Mouse (Mus musculus) liver, embryonic 12.5 days (tissue): ENCODE measurements around the gene Serp2. TPM values are rescaled to one million over a fixed set of nuclear protein-coding genes. Genes with fewer than 3 reads are reported as not detected.

Experiments
- ATAC-seq: fragments of 200-750 bp; cut with Nextera tagmentation; 2 replicates; pipeline ENCODE4 v1.8.0; 2017; ENCODE audit warnings: moderate number of reproducible peaks, mild to moderate bottlenecking, moderate library complexity
- H3K27ac ChIP-seq: fragments of 300-500 bp; sonication (generic); 2 replicates; pipeline ENCODE4 v1.5.1; 2016; ENCODE audit warnings: mild to moderate bottlenecking
- H3K27me3 ChIP-seq: fragments of 300-500 bp; sonication (generic); replicated peaks from 2 replicates; pipeline ENCODE4 v1.6.1; 2016; ENCODE audit warnings: mild to moderate bottlenecking, moderate library complexity
- H3K36me3 ChIP-seq: fragments of 300-500 bp; sonication (generic); 2 replicates; pipeline ENCODE4 v1.6.1; 2016; ENCODE audit warnings: mild to moderate bottlenecking, moderate library complexity
- H3K4me1 ChIP-seq: fragments of 300-500 bp; sonication (generic); 2 replicates; pipeline ENCODE4 v1.6.1; 2016
- H3K4me2 ChIP-seq: fragments of 300-500 bp; sonication (generic); 2 replicates; pipeline ENCODE4 v1.6.1; 2016; ENCODE audit warnings: mild to moderate bottlenecking, moderate library complexity
- H3K4me3 ChIP-seq: fragments of 300-500 bp; sonication (generic); 2 replicates; pipeline ENCODE4 v1.5.1; 2016; ENCODE audit warnings: mild to moderate bottlenecking, moderate library complexity
- H3K9ac ChIP-seq: fragments of 300-500 bp; sonication (generic); 2 replicates; pipeline ENCODE4 v1.6.1; 2016; ENCODE audit warnings: mild to moderate bottlenecking, moderate library complexity
- H3K9me3 ChIP-seq: fragments of 300-500 bp; sonication (generic); replicated peaks from 2 replicates; pipeline ENCODE4 v1.6.1; 2016; ENCODE audit warnings: mild to moderate bottlenecking, moderate library complexity
- WGBS: fragments of 180-500 bp; shearing (Covaris S2); methylation state at CpG from one replicate; pipeline ENCODE4 v1.1.7; 2016; ENCODE audit not compliant: insufficient replicate concordance; 5-methylcytosine and 5-hydroxymethylcytosine counted together
- polyA plus RNA-seq: library from polyadenylated mRNA; unstranded; fragments of >200 nt; fragmentation: Nextera tagmentation; extraction: Ambion mirVana; gene quantifications from 2 replicates; pipeline ENCODE4 v1.2.1, GENCODE M21; 2016

Serp2 gene
- polyA plus RNA-seq, 1 experiment from 2014 or later: 2.2 TPM

GRCm38 (mm10) chr14:76592721-76593120, 36.0 kb upstream of the Serp2 start:
- Histone ChIP-seq H3K9ac (no peak overlapping the region), H3K4me3 (no peak overlapping the region), H3K4me2 (no peak overlapping the region), H3K36me3 (no peaks in the 10 kb centered on the region), H3K27ac (no peak overlapping the region), H3K4me1 (peaks cover 31% of the 10 kb centered on the region), H3K9me3 (no peaks in the 10 kb centered on the region), H3K27me3 (no peaks in the 10 kb centered on the region)
- WGBS: 83% methylated on average over 12 of the region's 12 CpGs
- no peak for ATAC-seq

- Histone ChIP-seq H3K4me1 (peaks cover 26% of the 10 kb centered on the region), H3K9me3 (no peaks in the 10 kb centered on the region), H3K27ac (no peak overlapping the region), H3K4me3 (no peak overlapping the region), H3K36me3 (no peaks in the 10 kb centered on the region), H3K27me3 (no peaks in the 10 kb centered on the region), H3K9ac (no peak overlapping the region), H3K4me2 (no peak overlapping the region)
- 43% methylated on average over 6 of the region's 6 CpGs for whole genome bisulfite sequencing
- ATAC-seq: peak; percentile 40; the same call in 1 of the 2 replicates
These were observed 35.4 kb upstream of the Serp2 start for GRCm38 (mm10) chr14:76592090-76592489.

GRCm38 (mm10) chr14:76590134-76590533, 33.4 kb upstream of the Serp2 start:
- Histone ChIP-seq H3K36me3 (no peaks in the 10 kb centered on the region), H3K4me1 (peaks cover 32% of the 10 kb centered on the region), H3K27me3 (no peaks in the 10 kb centered on the region), H3K9me3 (no peaks in the 10 kb centered on the region), H3K9ac (no peak overlapping the region), H3K4me2 (no peak overlapping the region), H3K4me3 (no peak overlapping the region), H3K27ac (no peak overlapping the region)
- WGBS: 79% methylated on average over 7 of the region's 7 CpGs
- ATAC-seq: no peak

- no peaks in the 10 kb centered on the region for H3K27me3 ChIP-seq
- no peak overlapping the region for H3K4me3 ChIP-seq
- WGBS: 75% methylated on average over 1 of the region's 1 CpGs
- ATAC-seq: no peak
- no peak overlapping the region for H3K4me2 ChIP-seq
- peaks cover 29% of the 10 kb centered on the region for H3K4me1 ChIP-seq
- no peaks in the 10 kb centered on the region for H3K36me3 ChIP-seq
- H3K9ac ChIP-seq: no peak overlapping the region
- H3K9me3 ChIP-seq: no peaks in the 10 kb centered on the region
- H3K27ac ChIP-seq: no peak overlapping the region
These were observed 33.0 kb upstream of the Serp2 start for GRCm38 (mm10) chr14:76589671-76590070.

- peak; percentile 48 for ATAC-seq
- Histone ChIP-seq H3K4me2 (peak overlapping the region; percentile 27; the same call in 1 of the 2 replicates), H3K27me3 (no peaks in the 10 kb centered on the region), H3K36me3 (no peaks in the 10 kb centered on the region), H3K4me1 (peaks cover 10% of the 10 kb centered on the region), H3K9me3 (no peaks in the 10 kb centered on the region), H3K9ac (no peak overlapping the region), H3K27ac (no peak overlapping the region), H3K4me3 (no peak overlapping the region)
- WGBS: 51% methylated on average over 13 of the region's 13 CpGs
These were observed 29.2 kb upstream of the Serp2 start for GRCm38 (mm10) chr14:76585831-76586405.

GRCm38 (mm10) chr14:76583985-76584384, 27.3 kb upstream of the Serp2 start:
- WGBS: 48% methylated on average over 7 of the region's 7 CpGs
- Histone ChIP-seq H3K4me2 (no peak overlapping the region), H3K27ac (no peak overlapping the region), H3K36me3 (no peaks in the 10 kb centered on the region), H3K4me3 (no peak overlapping the region), H3K9ac (no peak overlapping the region), H3K4me1 (peaks cover 10% of the 10 kb centered on the region), H3K27me3 (no peaks in the 10 kb centered on the region), H3K9me3 (no peaks in the 10 kb centered on the region)
- peak; percentile 58 for ATAC-seq

- Histone ChIP-seq H3K27me3 (no peaks in the 10 kb centered on the region), H3K4me3 (no peak overlapping the region), H3K4me1 (peaks cover 10% of the 10 kb centered on the region), H3K27ac (no peak overlapping the region), H3K9ac (no peak overlapping the region), H3K9me3 (no peaks in the 10 kb centered on the region), H3K4me2 (no peak overlapping the region), H3K36me3 (no peaks in the 10 kb centered on the region)
- WGBS: 68% methylated on average over 6 of the region's 6 CpGs
- ATAC-seq: no peak
These were observed 25.6 kb upstream of the Serp2 start for GRCm38 (mm10) chr14:76581974-76582922.

- WGBS: 50% methylated on average over 2 of the region's 2 CpGs
- Histone ChIP-seq H3K4me1 (no peaks in the 10 kb centered on the region), H3K27ac (no peak overlapping the region), H3K9ac (no peak overlapping the region), H3K4me2 (no peak overlapping the region), H3K4me3 (no peak overlapping the region), H3K27me3 (no peaks in the 10 kb centered on the region), H3K9me3 (no peaks in the 10 kb centered on the region), H3K36me3 (no peaks in the 10 kb centered on the region)
- ATAC-seq: no peak
These were observed 23.0 kb upstream of the Serp2 start for GRCm38 (mm10) chr14:76579660-76580061.

- no peaks in the 10 kb centered on the region for H3K27me3 ChIP-seq
- no peaks in the 10 kb centered on the region for H3K4me1 ChIP-seq
- H3K4me3 ChIP-seq: no peak overlapping the region
- WGBS: 68% methylated on average over 2 of the region's 2 CpGs
- H3K27ac ChIP-seq: no peak overlapping the region
- no peaks in the 10 kb centered on the region for H3K36me3 ChIP-seq
- H3K9me3 ChIP-seq: no peaks in the 10 kb centered on the region
- no peak overlapping the region for H3K4me2 ChIP-seq
- no peak overlapping the region for H3K9ac ChIP-seq
- no peak for ATAC-seq
These were observed 21.2 kb upstream of the Serp2 start for GRCm38 (mm10) chr14:76577840-76578239.

- H3K27ac ChIP-seq: 0 out of 2 replicates have a peak overlapping the region, but pooled peaks have one; percentile 48
- H3K27me3 ChIP-seq: no peaks in the 10 kb centered on the region
- H3K9me3 ChIP-seq: no peaks in the 10 kb centered on the region
- no peak overlapping the region for H3K9ac ChIP-seq
- no peak for ATAC-seq
- 71% methylated on average over 7 of the region's 7 CpGs for WGBS
- H3K4me3 ChIP-seq: no peak overlapping the region
- peaks cover 37% of the 10 kb centered on the region for H3K4me1 ChIP-seq
- H3K36me3 ChIP-seq: no peaks in the 10 kb centered on the region
- H3K4me2 ChIP-seq: no peak overlapping the region
These were observed 13.6 kb upstream of the Serp2 start for GRCm38 (mm10) chr14:76570292-76570691.

- Histone ChIP-seq H3K36me3 (no peaks in the 10 kb centered on the region), H3K4me1 (peaks cover 37% of the 10 kb centered on the region), H3K4me2 (peak overlapping the region; percentile 61), H3K27me3 (no peaks in the 10 kb centered on the region), H3K9me3 (no peaks in the 10 kb centered on the region), H3K9ac (peak overlapping the region; percentile 52), H3K27ac (peak overlapping the region; percentile 87), H3K4me3 (peak overlapping the region; percentile 23)
- peak; percentile 92 for ATAC-seq
- 2% methylated on average over 9 of the region's 9 CpGs for WGBS
These were observed 12.7 kb upstream of the Serp2 start for GRCm38 (mm10) chr14:76569271-76569961.

GRCm38 (mm10) chr14:76568548-76568947, 11.9 kb upstream of the Serp2 start:
- Histone ChIP-seq H3K4me3 (peak overlapping the region; percentile 23; the same call in 1 of the 2 replicates), H3K4me2 (peak overlapping the region; percentile 61), H3K9ac (peak overlapping the region; percentile 49; the same call in 1 of the 2 replicates), H3K36me3 (no peaks in the 10 kb centered on the region), H3K27me3 (no peaks in the 10 kb centered on the region), H3K27ac (peak overlapping the region; percentile 87), H3K4me1 (peaks cover 37% of the 10 kb centered on the region), H3K9me3 (no peaks in the 10 kb centered on the region)
- ATAC-seq: peak; percentile 63
- WGBS: 28% methylated on average over 9 of the region's 9 CpGs
